Mouse (Mus musculus): ENCODE measurements around the gene Cmpk2. TPM values are rescaled to one million over a fixed set of nuclear protein-coding genes. Genes with fewer than 3 reads are reported as not detected.

The Cmpk2 gene
- polyA plus RNA-seq, 1 experiment from 2014 or later = 8.0 TPM

GRCm38 (mm10) chr12:26487874-26488616 lies 19.0 kb downstream of the Cmpk2 start:
- 37% methylated on average over 14 of the region's 14 CpGs for WGBS
- H3K9me3 ChIP-seq (replicated peaks) = no peaks in the 10 kb centered on the region
- H3K27ac ChIP-seq = peak overlapping the region; percentile 74
- ATAC-seq (replicated peaks; ENCODE audit: low FRiP score) = peak; percentile 70; the same call in 1 of the 2 replicates
- no peak overlapping the region for H3K9ac ChIP-seq
- H3K4me2 ChIP-seq = peak overlapping the region; percentile 22
- no peak overlapping the region for H3K4me3 ChIP-seq (replicated peaks)
- H3K27me3 ChIP-seq = no peaks in the 10 kb centered on the region; the same call in 1 of the 2 replicates
- H3K4me1 ChIP-seq = peaks cover 12% of the 10 kb centered on the region
- no peaks in the 10 kb centered on the region for H3K36me3 ChIP-seq

GRCm38 (mm10) chr12:26488617-26489274 lies 19.7 kb downstream of the Cmpk2 start:
- Histone ChIP-seq H3K27me3 (no peaks in the 10 kb centered on the region; the same call in 1 of the 2 replicates), H3K4me1 (peaks cover 12% of the 10 kb centered on the region), H3K4me3 (replicated peaks) (no peak overlapping the region), H3K9me3 (replicated peaks) (no peaks in the 10 kb centered on the region), H3K4me2 (peak overlapping the region; percentile 22), H3K9ac (no peak overlapping the region), H3K36me3 (no peaks in the 10 kb centered on the region), H3K27ac (peak overlapping the region; percentile 74; the same call in 1 of the 2 replicates)
- WGBS = 24% methylated on average over 5 of the region's 5 CpGs
- no peak; the same call in 1 of the 2 replicates for ATAC-seq (replicated peaks; ENCODE audit: low FRiP score)

GRCm38 (mm10) chr12:26489942-26490341 lies 20.9 kb downstream of the Cmpk2 start:
- WGBS = 87% methylated on average over 1 of the region's 1 CpGs
- no peak overlapping the region for H3K4me3 ChIP-seq (replicated peaks)
- no peak overlapping the region for H3K9ac ChIP-seq
- H3K27ac ChIP-seq = no peak overlapping the region
- H3K4me2 ChIP-seq = no peak overlapping the region
- H3K4me1 ChIP-seq = peaks cover 12% of the 10 kb centered on the region
- H3K27me3 ChIP-seq = no peaks in the 10 kb centered on the region; the same call in 1 of the 2 replicates
- no peaks in the 10 kb centered on the region for H3K9me3 ChIP-seq (replicated peaks)
- H3K36me3 ChIP-seq = no peaks in the 10 kb centered on the region
- no peak for ATAC-seq (replicated peaks; ENCODE audit: low FRiP score)

- no peaks in the 10 kb centered on the region for H3K9me3 ChIP-seq (replicated peaks)
- H3K4me1 ChIP-seq = no peaks in the 10 kb centered on the region
- WGBS = 89% methylated on average over 3 of the region's 3 CpGs
- ATAC-seq (replicated peaks; ENCODE audit: low FRiP score) = no peak
- H3K9ac ChIP-seq = no peak overlapping the region
- no peak overlapping the region for H3K4me2 ChIP-seq
- no peaks in the 10 kb centered on the region for H3K36me3 ChIP-seq
- H3K27me3 ChIP-seq = no peaks in the 10 kb centered on the region
- no peak overlapping the region for H3K27ac ChIP-seq
- H3K4me3 ChIP-seq (replicated peaks) = no peak overlapping the region
These were observed 32.0 kb downstream of the Cmpk2 start for GRCm38 (mm10) chr12:26501042-26501441.

GRCm38 (mm10) chr12:26510971-26511370 lies 42.0 kb downstream of the Cmpk2 start:
- Histone ChIP-seq H3K27me3 (no peaks in the 10 kb centered on the region), H3K27ac (no peak overlapping the region)
- ATAC-seq (replicated peaks; ENCODE audit: low FRiP score) = no peak

GRCm38 (mm10) chr12:26518206-26518605 lies 49.2 kb downstream of the Cmpk2 start:
- 81% methylated on average over 3 of the region's 3 CpGs for WGBS
- H3K27me3 ChIP-seq = no peaks in the 10 kb centered on the region
- H3K4me3 ChIP-seq (replicated peaks) = no peak overlapping the region
- no peaks in the 10 kb centered on the region for H3K36me3 ChIP-seq
- no peak for ATAC-seq (replicated peaks; ENCODE audit: low FRiP score)
- no peak overlapping the region for H3K9ac ChIP-seq
- no peak overlapping the region for H3K27ac ChIP-seq
- no peak overlapping the region for H3K4me2 ChIP-seq
- H3K4me1 ChIP-seq = no peaks in the 10 kb centered on the region
- no peaks in the 10 kb centered on the region for H3K9me3 ChIP-seq (replicated peaks)

More at GRCm38 (mm10) chr12:26510971-26511370, 42.0 kb downstream of the Cmpk2 start:
- H3K4me3 ChIP-seq (replicated peaks) = no peak overlapping the region
- H3K9ac ChIP-seq = no peak overlapping the region
- no peak overlapping the region for H3K4me2 ChIP-seq
- H3K9me3 ChIP-seq (replicated peaks) = no peaks in the 10 kb centered on the region
- H3K4me1 ChIP-seq = no peaks in the 10 kb centered on the region
- H3K36me3 ChIP-seq = no peaks in the 10 kb centered on the region
- whole genome bisulfite sequencing = 89% methylated on average over 4 of the region's 4 CpGs

GRCm38 (mm10) chr12:26524943-26525697 lies 56.1 kb downstream of the Cmpk2 start:
- peak; percentile 36; the same call in 1 of the 2 replicates for ATAC-seq (replicated peaks; ENCODE audit: low FRiP score)
- Histone ChIP-seq H3K9ac (no peak overlapping the region), H3K4me2 (no peak overlapping the region), H3K27ac (0 out of 2 replicates have a peak overlapping the region, but pooled peaks have one; percentile 22), H3K9me3 (replicated peaks) (no peaks in the 10 kb centered on the region), H3K27me3 (no peaks in the 10 kb centered on the region), H3K36me3 (no peaks in the 10 kb centered on the region), H3K4me3 (replicated peaks) (no peak overlapping the region), H3K4me1 (peaks cover 9% of the 10 kb centered on the region)
- 49% methylated on average over 3 of the region's 3 CpGs for WGBS

GRCm38 (mm10) chr12:26525698-26526026 lies 56.7 kb downstream of the Cmpk2 start:
- WGBS = 59% methylated on average over 5 of the region's 5 CpGs
- Histone ChIP-seq H3K36me3 (no peaks in the 10 kb centered on the region), H3K4me2 (no peak overlapping the region), H3K4me3 (replicated peaks) (no peak overlapping the region), H3K4me1 (peaks cover 9% of the 10 kb centered on the region), H3K27ac (no peak overlapping the region), H3K27me3 (no peaks in the 10 kb centered on the region), H3K9ac (no peak overlapping the region), H3K9me3 (replicated peaks) (no peaks in the 10 kb centered on the region)
- ATAC-seq (replicated peaks; ENCODE audit: low FRiP score) = no peak

Other genes starting within 250 kb of the Cmpk2 start
- 35.6 and 36.1 TPM in 2 replicates for gene Rnf144a, start 54.0 kb upstream of the Cmpk2 start, polyA plus RNA-seq (2015; fragmentation: Nextera tagmentation; extraction: Ambion mirVana)
- 18.9 and 22.2 TPM in 2 replicates for gene Rsad2, start 12.8 kb upstream of the Cmpk2 start, polyA plus RNA-seq (2015; fragmentation: Nextera tagmentation; extraction: Ambion mirVana)

Data from kidney, embryonic 15.5 days (tissue).